Comparison of ENCODE assay signal across 22 mouse cellular contexts in genomic region chr13:92969579-92969978, GRCm38 (mm10).
"Had no signal": no experiment of that assay in that cellular context is flagged by ENCODE, and none has a peak within 500 bp of the region (broad histone marks: within the 10 kb centered on the region; RNA-seq: fewer than 3 reads in every experiment).

No protein-coding gene starts in this region.

- H3K27me3 ChIP-seq: heart, embryonic 13.5 days; heart, embryonic 15.5 days; hindbrain, embryonic 13.5 days; hindbrain, embryonic 15.5 days; kidney, embryonic 15.5 days; limb, embryonic 13.5 days; limb, embryonic 15.5 days had no signal

- H3K4me1 ChIP-seq: heart, embryonic 13.5 days; heart, embryonic 15.5 days; hindbrain, embryonic 13.5 days; hindbrain, embryonic 15.5 days; kidney, embryonic 15.5 days; liver, embryonic 12.5 days had no signal

- DNase-seq: gastrocnemius, postnatal 25 days; heart, adult 18-20 months; heart, postnatal 14 days; heart, postnatal 36 days; kidney, adult 11 months; kidney, adult 2 months; kidney, adult 9 months; kidney, postnatal 14 days; kidney, postnatal 36 days had no signal

- H3K9me3 ChIP-seq: heart, embryonic 13.5 days; heart, embryonic 15.5 days; hindbrain, embryonic 13.5 days; hindbrain, embryonic 15.5 days; kidney, embryonic 15.5 days; limb, embryonic 13.5 days; limb, embryonic 15.5 days; liver, embryonic 12.5 days had no signal

- ATAC-seq: hindbrain, postnatal 0 days; intestine, embryonic 16.5 days; liver, embryonic 12.5 days had no signal

- H3K9ac ChIP-seq: heart, embryonic 13.5 days; heart, embryonic 15.5 days; hindbrain, embryonic 13.5 days; hindbrain, embryonic 15.5 days; kidney, embryonic 15.5 days; limb, embryonic 13.5 days; limb, embryonic 15.5 days; liver, embryonic 12.5 days; liver, embryonic 14.5 days had no signal

- H3K27ac ChIP-seq: heart, embryonic 13.5 days; heart, embryonic 15.5 days; hindbrain, embryonic 13.5 days; hindbrain, embryonic 15.5 days; hindbrain, postnatal 0 days; kidney, embryonic 15.5 days; kidney, postnatal 0 days; left cerebral cortex, adult 2 months; limb, embryonic 13.5 days; limb, embryonic 15.5 days; liver, embryonic 12.5 days; liver, embryonic 14.5 days had no signal

- H3K36me3 ChIP-seq: heart, embryonic 13.5 days; heart, embryonic 15.5 days; hindbrain, embryonic 13.5 days; hindbrain, embryonic 15.5 days; kidney, embryonic 15.5 days; limb, embryonic 13.5 days; limb, embryonic 15.5 days; liver, embryonic 12.5 days had no signal

- H3K4me3 ChIP-seq: heart, embryonic 13.5 days; heart, embryonic 15.5 days; hindbrain, embryonic 13.5 days; hindbrain, embryonic 15.5 days; kidney, embryonic 15.5 days; left cerebral cortex, adult 2 months; limb, embryonic 13.5 days; limb, embryonic 15.5 days; liver, embryonic 12.5 days had no signal
